Mouse (Mus musculus) stomach, postnatal 0 days (tissue): ENCODE results near the gene Cramp1l.

Experiments
- CTCF ChIP-seq: IDR thresholded peaks from 2 replicates; pipeline ENCODE4 v1.5.1; 2016; ENCODE audit warnings: antibody characterized with exemption, low read depth, mild to moderate bottlenecking, moderate library complexity
- EP300 ChIP-seq: optimal IDR thresholded peaks from 2 replicates; pipeline ENCODE3; 2016; ENCODE audit warnings: antibody characterized with exemption

DNA sequence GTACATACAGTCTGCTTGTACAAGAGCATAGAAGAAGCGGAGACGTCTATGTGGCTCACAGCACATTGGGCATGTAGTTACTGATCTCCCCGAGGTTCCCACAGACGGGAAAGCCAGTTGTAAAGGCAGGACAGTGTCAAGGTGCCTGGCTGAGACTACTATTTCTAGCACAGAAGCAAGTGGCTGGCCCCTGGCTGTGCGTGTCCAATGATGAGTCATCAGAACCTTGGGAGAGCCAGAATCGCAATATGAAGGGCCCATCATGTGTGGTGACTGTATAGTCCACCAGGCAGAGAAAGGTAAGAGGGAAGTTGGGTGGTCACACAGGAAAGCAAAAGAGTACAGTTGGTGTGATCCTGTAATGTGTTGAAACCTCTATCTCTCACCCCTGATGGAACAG, 20.9 kb downstream of the Cramp1l start:
- TF ChIP-seq EP300 (no peak), CTCF (no peak)
